Mouse (Mus musculus) heart, embryonic 13.5 days (tissue): ENCODE measurements around the gene Nid2. TPM values are rescaled to one million over a fixed set of nuclear protein-coding genes. Genes with fewer than 3 reads are reported as not detected.

Experiments
- ATAC-seq: fragments of 200-750 bp; cut with Nextera tagmentation; 2 replicates; pipeline ENCODE4 v1.8.0; 2017; ENCODE audit warnings: moderate TSS enrichment; ENCODE audit not compliant: insufficient number of reproducible peaks, low FRiP score, low TSS enrichment; ENCODE audit errors: extremely low read depth
- H3K27ac ChIP-seq: fragments of 300-500 bp; sonication (generic); replicated peaks from 2 replicates; pipeline ENCODE4 v1.5.1; 2015; ENCODE audit warnings: moderate library complexity, mild to moderate bottlenecking, inconsistent platforms
- H3K27me3 ChIP-seq: fragments of 300-500 bp; sonication (generic); replicated peaks from 2 replicates; pipeline ENCODE4 v1.6.1; 2015; ENCODE audit warnings: mild to moderate bottlenecking, inconsistent platforms
- H3K36me3 ChIP-seq: fragments of 300-500 bp; sonication (generic); 2 replicates; pipeline ENCODE4 v1.6.1; 2015; ENCODE audit warnings: mild to moderate bottlenecking, inconsistent platforms
- H3K4me1 ChIP-seq: fragments of 300-500 bp; sonication (generic); 2 replicates; pipeline ENCODE4 v1.6.1; 2015; ENCODE audit warnings: inconsistent platforms
- H3K4me2 ChIP-seq: fragments of 300-500 bp; sonication (generic); 2 replicates; pipeline ENCODE4 v1.6.1; 2015; ENCODE audit warnings: inconsistent platforms, mild to moderate bottlenecking, moderate library complexity
- H3K4me3 ChIP-seq: fragments of 300-500 bp; sonication (generic); 2 replicates; pipeline ENCODE4 v1.5.1; 2015; ENCODE audit warnings: moderate library complexity, mild to moderate bottlenecking, inconsistent platforms
- H3K9ac ChIP-seq: fragments of 300-500 bp; sonication (generic); 2 replicates; pipeline ENCODE4 v1.6.1; 2015; ENCODE audit warnings: inconsistent platforms, mild to moderate bottlenecking, moderate library complexity
- H3K9me3 ChIP-seq: fragments of 300-500 bp; sonication (generic); 2 replicates; pipeline ENCODE4 v1.6.1; 2016; ENCODE audit warnings: inconsistent platforms
- WGBS: fragments of 180-500 bp; shearing (Covaris S2); methylation state at CpG from one replicate; pipeline ENCODE4 v1.1.7; 2015; ENCODE audit warnings: mixed read lengths; 5-methylcytosine and 5-hydroxymethylcytosine counted together
- polyA plus RNA-seq: library from polyadenylated mRNA; unstranded; fragments of >200 nt; fragmentation: Nextera tagmentation; extraction: Ambion mirVana; gene quantifications from 2 replicates; pipeline ENCODE4 v1.2.1, GENCODE M21; 2015

The Nid2 gene
- polyA plus RNA-seq: 124 and 138 TPM in 2 replicates

DNA sequence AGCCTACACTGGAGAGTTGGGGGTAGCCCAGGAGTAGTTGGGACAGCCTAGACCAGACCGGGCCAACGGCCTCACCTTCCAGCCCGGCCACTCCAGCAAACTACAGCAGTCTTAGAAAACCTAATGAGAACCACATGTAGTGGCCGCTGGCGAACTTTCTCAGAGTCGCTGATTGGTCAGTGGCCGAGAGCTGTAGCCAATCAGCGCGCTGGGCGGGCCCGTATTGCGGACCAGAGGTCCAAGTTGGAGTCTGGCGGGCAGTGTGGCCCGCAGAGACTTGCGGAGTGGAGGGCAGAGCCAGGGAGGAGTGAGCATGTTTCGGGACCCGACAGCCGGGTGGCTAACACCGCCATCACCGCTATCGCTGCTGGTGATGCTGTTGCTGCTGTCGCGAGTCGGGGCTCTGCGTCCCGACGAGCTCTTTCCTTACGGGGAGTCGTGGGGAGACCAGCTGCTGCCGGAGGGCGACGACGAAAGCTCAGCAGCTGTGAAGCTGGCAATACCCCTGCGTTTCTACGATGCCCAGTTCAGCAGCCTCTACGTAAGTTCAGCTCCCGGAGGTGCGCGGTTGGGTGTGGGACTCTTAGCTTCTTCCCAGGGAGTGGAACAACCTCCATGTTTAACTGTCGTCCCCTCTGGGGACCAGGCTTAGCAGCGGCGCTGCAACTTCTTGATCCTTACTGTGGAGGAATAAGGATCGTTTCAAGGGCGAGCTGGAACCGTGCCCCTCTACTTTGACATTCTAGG, at the start of gene Nid2:
Nid2 (plus strand) TSS at position 241 of the 747 bp plus-strand sequence.
- Histone ChIP-seq H3K36me3 (peaks cover 28% of the 10 kb centered on the region), H3K4me2 (peak within 1 kb of the TSS; percentile 76), H3K9ac (peak within 1 kb of the TSS; percentile 83), H3K4me3 (peak within 1 kb of the TSS; percentile 66), H3K27ac (peak within 1 kb of the TSS; percentile 83), H3K9me3 (no peaks in the 10 kb centered on the region), H3K27me3 (no peaks in the 10 kb centered on the region), H3K4me1 (peaks cover 64% of the 10 kb centered on the region)
- WGBS: under 1% methylated on average over 45 of the region's 45 CpGs
- peak; percentile 77 for ATAC-seq

DNA sequence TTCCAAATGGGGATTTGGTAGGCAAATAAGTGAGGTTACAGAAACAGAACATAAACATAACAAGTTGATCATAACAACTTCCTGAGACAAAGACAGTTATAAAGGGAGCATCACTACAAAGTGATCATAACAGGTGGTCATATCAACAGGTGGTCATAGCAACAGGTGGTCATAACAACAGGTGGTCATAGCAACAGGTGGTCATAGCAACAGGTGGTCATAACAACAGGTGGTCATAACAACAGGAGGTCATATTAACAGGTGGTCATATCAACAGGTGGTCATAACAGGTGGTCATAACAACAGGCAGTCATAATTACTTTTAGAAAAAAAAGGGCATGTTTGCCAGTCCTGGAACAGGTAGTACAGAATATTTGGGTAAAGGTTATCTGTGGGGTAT, 49.5 kb upstream of the Nid2 start:
- peaks cover 4% of the 10 kb centered on the region for H3K27me3 ChIP-seq
- H3K9ac ChIP-seq: no peak overlapping the region
- no peaks in the 10 kb centered on the region for H3K9me3 ChIP-seq
- no peaks in the 10 kb centered on the region for H3K36me3 ChIP-seq
- H3K4me1 ChIP-seq: peaks cover 9% of the 10 kb centered on the region
- H3K27ac ChIP-seq: no peak overlapping the region
- H3K4me3 ChIP-seq: no peak overlapping the region
- no peak for ATAC-seq
- H3K4me2 ChIP-seq: no peak overlapping the region

DNA sequence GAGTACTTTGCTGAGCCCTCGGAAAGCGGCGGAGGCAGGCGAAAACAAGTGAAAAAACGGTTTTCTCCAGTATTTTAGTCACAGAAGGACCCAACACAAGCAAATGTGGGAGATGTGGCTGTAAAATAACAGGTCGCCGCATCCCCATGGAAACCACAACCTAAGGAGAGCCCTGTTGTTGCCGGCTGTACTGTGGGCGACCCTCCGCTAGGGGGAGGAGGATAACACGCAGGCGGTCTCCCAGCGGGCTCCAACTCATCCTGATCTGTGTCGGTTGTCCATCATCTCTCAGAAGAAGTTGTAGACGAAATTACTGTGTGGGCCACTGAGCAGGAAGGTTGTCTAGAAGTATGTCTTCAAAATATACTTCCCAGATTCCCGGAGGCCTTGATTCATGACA, 45.4 kb upstream of the Nid2 start:
- no peak overlapping the region for H3K4me3 ChIP-seq
- H3K9ac ChIP-seq: no peak overlapping the region
- H3K36me3 ChIP-seq: no peaks in the 10 kb centered on the region
- H3K4me2 ChIP-seq: peak overlapping the region; percentile 52
- H3K27me3 ChIP-seq: peaks cover 4% of the 10 kb centered on the region
- no peaks in the 10 kb centered on the region for H3K9me3 ChIP-seq
- H3K4me1 ChIP-seq: peaks cover 30% of the 10 kb centered on the region
- peak; percentile 42; the same call in 1 of the 2 replicates for ATAC-seq
- 6% methylated on average over 16 of the region's 16 CpGs for WGBS
- no peak overlapping the region for H3K27ac ChIP-seq

DNA sequence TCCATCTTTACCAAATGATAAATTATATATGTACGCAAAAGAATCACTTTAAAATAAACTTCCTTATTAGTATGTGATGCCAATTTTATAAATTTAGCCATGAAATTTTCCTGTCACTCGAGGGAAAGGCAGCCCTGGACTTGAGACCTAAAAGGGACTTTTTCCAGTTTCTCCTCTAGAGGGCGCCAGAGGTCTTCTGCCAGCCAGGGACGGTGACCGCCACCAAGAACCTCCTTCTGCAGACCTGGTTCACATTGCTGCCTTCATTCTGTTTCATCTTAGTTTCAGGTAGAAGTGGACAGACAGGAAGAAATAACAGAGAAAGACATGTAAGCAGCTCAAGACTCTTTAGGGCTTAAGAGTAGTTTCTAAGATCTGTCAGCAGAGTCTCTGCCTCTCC, 44.6 kb upstream of the Nid2 start:
- Histone ChIP-seq H3K27me3 (peaks cover 4% of the 10 kb centered on the region), H3K27ac (no peak overlapping the region), H3K4me2 (no peak overlapping the region), H3K9ac (no peak overlapping the region), H3K4me3 (no peak overlapping the region), H3K36me3 (no peaks in the 10 kb centered on the region), H3K4me1 (peaks cover 29% of the 10 kb centered on the region), H3K9me3 (no peaks in the 10 kb centered on the region)
- WGBS: 2% methylated on average over 5 of the region's 5 CpGs
- ATAC-seq: no peak

DNA sequence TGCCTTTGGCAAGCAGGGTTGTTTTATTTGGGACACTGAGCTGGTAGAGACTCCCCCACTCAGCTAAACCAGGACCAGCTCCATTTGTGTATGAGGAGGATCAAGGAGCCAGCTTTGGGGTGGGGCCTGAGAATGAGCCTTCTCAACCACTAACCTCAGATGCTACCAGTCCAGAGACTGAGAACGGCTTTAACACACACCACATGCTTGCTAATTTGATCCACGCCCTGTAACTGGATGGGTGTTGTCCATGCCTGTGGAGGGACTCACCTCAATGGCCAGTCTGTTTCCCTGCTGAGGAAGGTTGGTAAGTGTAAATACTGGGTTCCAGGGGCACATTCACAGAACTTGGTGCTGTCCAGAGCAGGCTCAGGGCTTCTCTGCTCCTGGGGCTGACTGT, 44.1 kb upstream of the Nid2 start:
- Histone ChIP-seq H3K9ac (0 out of 2 replicates have a peak overlapping the region, but pooled peaks have one; percentile 44), H3K4me1 (peaks cover 29% of the 10 kb centered on the region), H3K27ac (peak overlapping the region; percentile 34; the same call in 1 of the 2 replicates), H3K4me3 (no peak overlapping the region), H3K9me3 (no peaks in the 10 kb centered on the region), H3K36me3 (no peaks in the 10 kb centered on the region), H3K4me2 (no peak overlapping the region), H3K27me3 (peaks cover 4% of the 10 kb centered on the region)
- 60% methylated on average over 2 of the region's 2 CpGs for WGBS
- ATAC-seq: no peak

DNA sequence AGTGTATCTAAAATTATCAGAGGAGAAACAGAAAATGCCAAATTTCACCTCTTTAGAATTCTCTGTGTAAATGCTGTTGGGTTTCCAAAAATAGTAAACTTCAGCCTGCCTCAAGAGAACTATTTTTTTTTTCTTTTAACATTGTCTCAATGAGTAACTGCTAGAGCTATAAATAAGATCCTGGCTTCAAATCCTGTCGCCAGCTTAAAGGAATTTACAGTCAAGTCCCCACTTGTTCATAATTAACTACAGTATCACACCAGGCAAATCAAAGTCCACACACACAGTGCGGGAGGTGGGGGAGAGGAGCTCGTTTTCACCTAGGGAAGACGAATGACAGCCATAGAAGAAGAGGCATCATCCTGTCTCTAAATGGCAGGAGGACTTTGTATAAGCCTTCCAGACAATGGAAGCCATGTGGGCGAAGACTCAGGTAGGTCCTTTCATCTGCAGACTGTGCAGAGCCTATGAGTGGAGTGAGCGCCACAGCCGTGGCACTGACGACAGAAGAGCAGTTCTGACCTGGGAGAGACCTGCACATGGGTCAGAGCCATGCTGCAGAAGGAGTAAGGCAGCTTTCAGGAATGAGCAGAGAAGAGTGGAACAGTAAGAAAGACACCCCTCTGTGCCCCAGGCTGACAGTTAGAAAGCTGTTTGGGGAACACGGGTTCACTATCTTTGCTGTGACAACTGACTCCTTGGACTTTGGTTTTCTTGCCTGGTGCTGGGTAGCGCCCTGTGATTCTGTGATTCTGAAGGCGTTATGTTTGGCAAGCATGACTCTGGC, 43.2 kb upstream of the Nid2 start:
- Histone ChIP-seq H3K4me2 (peak overlapping the region; percentile 16; the same call in 1 of the 2 replicates), H3K9ac (no peak overlapping the region), H3K9me3 (no peaks in the 10 kb centered on the region), H3K36me3 (no peaks in the 10 kb centered on the region), H3K4me1 (peaks cover 36% of the 10 kb centered on the region), H3K27ac (peak overlapping the region; percentile 38; the same call in 1 of the 2 replicates), H3K4me3 (no peak overlapping the region), H3K27me3 (peaks cover 4% of the 10 kb centered on the region)
- ATAC-seq: no peak
- 39% methylated on average over 11 of the region's 11 CpGs for WGBS

DNA sequence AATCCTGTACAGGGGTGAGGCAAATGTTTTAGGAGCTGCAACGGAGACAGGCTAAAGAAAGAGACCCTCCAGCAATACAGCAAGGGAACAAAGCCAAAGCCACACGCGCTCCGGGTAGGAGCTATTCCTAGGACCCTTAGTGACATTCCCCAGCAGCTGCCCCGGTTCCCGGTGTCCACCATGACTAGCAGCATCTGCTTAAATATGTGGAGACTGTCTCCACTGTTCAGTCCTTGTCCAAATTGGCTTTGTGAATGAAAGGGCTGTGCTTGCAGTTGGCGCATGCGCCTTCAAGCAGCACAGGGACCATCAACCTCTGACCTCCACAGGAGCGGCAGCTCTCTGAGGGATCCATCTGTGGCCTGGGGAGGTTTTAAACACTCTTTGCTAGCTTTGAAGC, 41.9 kb upstream of the Nid2 start:
- Histone ChIP-seq H3K9me3 (no peaks in the 10 kb centered on the region), H3K4me3 (no peak overlapping the region), H3K27me3 (peaks cover 4% of the 10 kb centered on the region; the same call in 1 of the 2 replicates), H3K27ac (no peak overlapping the region), H3K36me3 (no peaks in the 10 kb centered on the region), H3K4me1 (peaks cover 39% of the 10 kb centered on the region), H3K4me2 (no peak overlapping the region; the same call in 1 of the 2 replicates), H3K9ac (0 out of 2 replicates have a peak overlapping the region, but pooled peaks have one; percentile 30)
- 48% methylated on average over 9 of the region's 9 CpGs for WGBS
- ATAC-seq: no peak

DNA sequence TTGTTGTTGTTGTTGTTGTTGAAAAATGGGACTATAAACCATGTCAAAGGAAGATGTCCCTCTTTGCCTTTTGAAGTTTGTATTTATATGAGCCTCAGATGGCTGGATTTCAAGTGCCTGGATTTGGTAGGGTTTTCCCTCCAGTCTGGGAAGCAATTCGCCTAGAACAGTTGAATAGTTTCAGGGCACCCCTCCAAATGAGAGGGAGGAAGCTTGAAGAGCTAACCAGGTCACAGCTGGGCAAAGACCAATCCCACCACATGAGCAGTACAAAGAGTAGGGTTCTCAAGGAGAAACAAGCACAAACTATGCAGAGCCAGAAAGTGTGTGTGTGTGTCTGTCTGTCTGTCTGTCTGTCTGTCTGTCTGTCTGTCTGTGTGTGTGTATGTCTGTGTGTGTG, 39.3 kb upstream of the Nid2 start:
- ATAC-seq: no peak
- Histone ChIP-seq H3K9ac (no peak overlapping the region), H3K36me3 (no peaks in the 10 kb centered on the region), H3K4me2 (no peak overlapping the region), H3K4me3 (no peak overlapping the region), H3K4me1 (peaks cover 39% of the 10 kb centered on the region), H3K9me3 (no peaks in the 10 kb centered on the region), H3K27ac (no peak overlapping the region), H3K27me3 (no peaks in the 10 kb centered on the region)
- WGBS: 50% methylated on average over 1 of the region's 1 CpGs

DNA sequence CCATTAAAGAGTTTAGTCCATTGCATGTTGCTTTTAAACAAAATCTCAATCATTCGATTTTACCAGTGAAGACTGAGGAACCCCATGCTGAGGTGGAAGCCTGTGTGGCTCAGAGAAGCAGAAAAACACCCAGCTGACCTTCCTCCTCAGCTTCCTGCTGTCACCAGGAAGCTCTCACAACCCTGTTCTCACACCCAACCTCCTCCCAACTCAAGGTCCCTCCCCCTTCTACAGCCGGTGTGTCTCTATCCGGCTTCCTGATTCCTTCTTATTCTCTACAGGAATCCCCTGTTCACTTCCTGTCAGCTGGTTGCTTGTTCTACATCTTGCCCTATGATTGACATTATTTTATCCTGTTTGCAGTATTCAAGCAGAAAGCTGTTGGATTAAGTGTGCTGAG, 38.0 kb upstream of the Nid2 start:
- no peak overlapping the region for H3K4me3 ChIP-seq
- peak overlapping the region; percentile 26; the same call in 1 of the 2 replicates for H3K27ac ChIP-seq
- no peak overlapping the region for H3K9ac ChIP-seq
- no peak overlapping the region for H3K4me2 ChIP-seq
- peaks cover 26% of the 10 kb centered on the region for H3K4me1 ChIP-seq
- H3K36me3 ChIP-seq: no peaks in the 10 kb centered on the region
- 27% methylated on average over 3 of the region's 3 CpGs for WGBS
- no peaks in the 10 kb centered on the region for H3K9me3 ChIP-seq
- no peak; the same call in 1 of the 2 replicates for ATAC-seq
- H3K27me3 ChIP-seq: no peaks in the 10 kb centered on the region

DNA sequence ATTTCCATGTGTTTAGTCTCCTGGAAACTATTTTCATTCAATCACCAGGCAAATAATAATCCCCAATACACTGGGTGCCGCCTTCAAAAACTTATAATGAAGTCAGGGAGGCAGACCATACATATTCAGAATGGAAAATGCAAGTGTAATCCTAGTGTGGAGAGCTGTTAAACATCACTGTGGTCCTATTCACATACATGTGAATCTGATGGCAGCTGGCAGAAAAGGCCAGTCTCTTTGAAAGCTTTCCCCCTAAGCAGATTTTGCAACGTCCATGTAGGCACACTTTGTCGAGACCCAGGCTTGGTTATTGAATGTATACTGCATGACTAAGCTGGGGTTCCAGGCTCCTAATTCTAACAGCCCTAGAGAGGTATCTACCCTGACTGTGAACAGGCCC, 32.0 kb upstream of the Nid2 start:
- H3K4me2 ChIP-seq: no peak overlapping the region
- H3K9ac ChIP-seq: no peak overlapping the region
- H3K27ac ChIP-seq: no peak overlapping the region
- no peaks in the 10 kb centered on the region for H3K9me3 ChIP-seq
- no peaks in the 10 kb centered on the region for H3K27me3 ChIP-seq
- no peak overlapping the region for H3K4me3 ChIP-seq
- H3K36me3 ChIP-seq: no peaks in the 10 kb centered on the region
- no peak for ATAC-seq
- peaks cover 3% of the 10 kb centered on the region; the same call in 1 of the 2 replicates for H3K4me1 ChIP-seq
- WGBS: 69% methylated on average over 3 of the region's 3 CpGs

DNA sequence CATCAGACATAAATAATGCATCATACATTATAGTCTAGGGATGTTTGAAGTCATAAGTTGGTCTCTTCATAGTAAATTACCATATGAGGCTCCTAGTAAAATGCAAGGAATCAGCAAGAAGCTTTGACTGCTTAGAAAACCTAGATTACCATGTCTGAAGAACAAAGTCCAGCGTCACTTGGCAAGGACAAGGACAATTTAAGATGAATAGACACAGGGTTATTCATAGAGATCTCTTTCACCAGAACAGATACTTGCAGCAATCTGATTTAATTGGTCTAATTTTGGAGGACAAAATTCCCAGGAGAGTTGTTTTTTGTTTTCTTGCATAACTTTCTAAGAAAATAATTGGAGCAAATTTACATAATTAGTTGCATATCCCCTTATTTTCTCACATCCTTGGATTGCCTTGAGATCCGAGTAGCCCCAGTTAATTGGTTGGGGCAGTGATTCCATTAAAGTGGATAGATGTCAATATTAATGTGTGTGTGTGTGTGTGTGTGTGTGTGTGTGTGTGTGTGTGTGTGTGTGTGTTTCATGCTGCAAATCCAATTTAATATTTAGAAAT, 30.9 kb upstream of the Nid2 start:
- no peak overlapping the region for H3K9ac ChIP-seq
- H3K4me3 ChIP-seq: no peak overlapping the region
- H3K27ac ChIP-seq: no peak overlapping the region
- H3K4me2 ChIP-seq: no peak overlapping the region
- ATAC-seq: no peak
- H3K4me1 ChIP-seq: peaks cover 3% of the 10 kb centered on the region; the same call in 1 of the 2 replicates
- WGBS: 75% methylated on average over 2 of the region's 2 CpGs
- H3K36me3 ChIP-seq: no peaks in the 10 kb centered on the region
- no peaks in the 10 kb centered on the region for H3K9me3 ChIP-seq
- no peaks in the 10 kb centered on the region for H3K27me3 ChIP-seq
